Mouse (Mus musculus) MEL (cell line): Measurements from ENCODE around the gene Prickle2. TPM values are rescaled to one million over a fixed set of nuclear protein-coding genes. Genes with fewer than 3 reads are reported as not detected.

Source experiments
- DNase-seq: peaks from one replicate; pipeline ENCODE4 v3.0.0; 2011; ENCODE audit warnings: low read depth, low spot score
- H3K27ac ChIP-seq: 2 replicates; pipeline ENCODE4 v1.5.1; 2012; ENCODE audit warnings: low read depth, mild to moderate bottlenecking, control low read depth, low read length, moderate library complexity; ENCODE audit not compliant: control insufficient read depth
- H3K27me3 ChIP-seq, 2 experiments: fragments of 150-350 bp in 1 of 2; sonication (generic) in 1 of 2; 2 replicates each; pipeline ENCODE4 v1.6.1; 2012; ENCODE audit warnings: low read length in 2 of 2, mild to moderate bottlenecking in 2 of 2, improper control_type of control experiment in 1 of 2, moderate library complexity in 1 of 2; ENCODE audit not compliant: insufficient read depth in 2 of 2, control insufficient read depth in 1 of 2
- H3K36me3 ChIP-seq, 2 experiments: 2 replicates each; pipeline ENCODE4 v1.6.1; 2012 to 2014; ENCODE audit warnings: low read length in 2 of 2, improper control_type of control experiment in 1 of 2, inconsistent platforms in 1 of 2, mild to moderate bottlenecking in 1 of 2; ENCODE audit not compliant: insufficient read depth in 2 of 2, control insufficient read depth in 1 of 2
- H3K4me1 ChIP-seq, 2 experiments: fragments of 150-350 bp in 1 of 2; sonication (generic) in 1 of 2; 2 replicates each; pipeline ENCODE4 v1.6.1; 2012; ENCODE audit warnings: low read length in 2 of 2, improper control_type of control experiment in 1 of 2, mild to moderate bottlenecking in 1 of 2; ENCODE audit not compliant: insufficient read depth in 2 of 2, control insufficient read depth in 1 of 2
- H3K4me3 ChIP-seq, 2 experiments: fragments of 150-350 bp in 1 of 2; sonication (generic) in 1 of 2; 2 replicates each; pipeline ENCODE4 v1.5.1; 2012; ENCODE audit warnings: low read depth in 2 of 2, low read length in 2 of 2, mild to moderate bottlenecking in 2 of 2, moderate library complexity in 2 of 2, control low read depth in 1 of 2, improper control_type of control experiment in 1 of 2; ENCODE audit not compliant: control insufficient read depth in 1 of 2, insufficient read depth in 1 of 2
- H3K79me2 ChIP-seq: 2 replicates; pipeline ENCODE4 v1.6.1; 2012; ENCODE audit warnings: mild to moderate bottlenecking, low read length, moderate library complexity; ENCODE audit not compliant: control insufficient read depth, poor library complexity, insufficient read depth
- H3K9ac ChIP-seq: 2 replicates; pipeline ENCODE4 v1.6.1; 2012; ENCODE audit warnings: low read depth, mild to moderate bottlenecking, control low read depth, low read length, moderate library complexity; ENCODE audit not compliant: control insufficient read depth, poor library complexity, severe bottlenecking
- H3K9me3 ChIP-seq: fragments of 150-350 bp; sonication (generic); replicated peaks from 2 replicates; pipeline ENCODE4 v1.6.1; 2012; ENCODE audit warnings: mild to moderate bottlenecking, low read length, improper control_type of control experiment, moderate library complexity; ENCODE audit not compliant: insufficient read depth
- BHLHE40 ChIP-seq: IDR thresholded peaks from 2 replicates; pipeline ENCODE4 v1.6.1; 2012; ENCODE audit warnings: low read depth, mild to moderate bottlenecking, inconsistent platforms, low read length, improper control_type of control experiment, borderline replicate concordance
- CHD2 ChIP-seq: IDR thresholded peaks from 2 replicates; pipeline ENCODE4 v1.6.1; 2011; ENCODE audit warnings: low read length, improper control_type of control experiment
- ELF1 ChIP-seq: IDR thresholded peaks from 2 replicates; pipeline ENCODE4 v1.6.1; 2014; ENCODE audit warnings: low read depth, mild to moderate bottlenecking, inconsistent platforms, low read length, improper control_type of control experiment, moderate library complexity
- EP300 ChIP-seq, 2 experiments: IDR thresholded peaks; 2 replicates each; pipeline ENCODE4 v1.6.1; 2011; ENCODE audit warnings: improper control_type of control experiment in 2 of 2, low read length in 2 of 2, low read depth in 1 of 2, mild to moderate bottlenecking in 1 of 2
- HCFC1 ChIP-seq: IDR thresholded peaks from 2 replicates; pipeline ENCODE4 v1.6.1; 2012; ENCODE audit warnings: low read depth, mild to moderate bottlenecking, inconsistent platforms, low read length, improper control_type of control experiment, moderate library complexity
- KAT2A ChIP-seq: conservative IDR thresholded peaks from 2 replicates; pipeline ENCODE4 v1.6.1; 2012; ENCODE audit warnings: low read depth, low read length, improper control_type of control experiment, inconsistent platforms
- MAZ ChIP-seq: IDR thresholded peaks from 2 replicates; pipeline ENCODE4 v1.6.1; 2012; ENCODE audit warnings: low read depth, mild to moderate bottlenecking, inconsistent platforms, low read length, improper control_type of control experiment
- MEF2A ChIP-seq: IDR thresholded peaks from 2 replicates; pipeline ENCODE4 v1.6.1; 2014; ENCODE audit warnings: low read depth, mild to moderate bottlenecking, inconsistent platforms, low read length, improper control_type of control experiment; ENCODE audit not compliant: poor library complexity, insufficient replicate concordance, severe bottlenecking; ENCODE audit errors: extremely low read depth
- MXI1 ChIP-seq: IDR thresholded peaks from 2 replicates; pipeline ENCODE4 v1.6.1; 2011; ENCODE audit warnings: mild to moderate bottlenecking, low read depth, low read length, improper control_type of control experiment
- MYB ChIP-seq: IDR thresholded peaks from 2 replicates; pipeline ENCODE4 v1.6.1; 2011; ENCODE audit warnings: mild to moderate bottlenecking, low read depth, low read length, improper control_type of control experiment
- MYC ChIP-seq: IDR thresholded peaks from 2 replicates; pipeline ENCODE4 v1.6.1; 2011; ENCODE audit warnings: low read depth, mild to moderate bottlenecking, low read length, improper control_type of control experiment, moderate library complexity
- NRF1 ChIP-seq: IDR thresholded peaks from 2 replicates; pipeline ENCODE4 v1.6.1; 2014; ENCODE audit warnings: low read depth, mild to moderate bottlenecking, inconsistent platforms, low read length, improper control_type of control experiment, moderate library complexity; ENCODE audit not compliant: poor library complexity, insufficient read depth, severe bottlenecking
- POLR2A ChIP-seq, 2 experiments: IDR thresholded peaks; 2 replicates each; pipeline ENCODE4 v1.6.1; 2011 to 2012; ENCODE audit warnings: low read length in 2 of 2, mild to moderate bottlenecking in 2 of 2, control low read depth in 1 of 2, improper control_type of control experiment in 1 of 2, low read depth in 1 of 2, moderate library complexity in 1 of 2; ENCODE audit not compliant: control insufficient read depth in 1 of 2, insufficient read depth in 1 of 2, poor library complexity in 1 of 2
- POLR2AphosphoS2 ChIP-seq: IDR thresholded peaks from 2 replicates; pipeline ENCODE4 v1.6.1; 2011; ENCODE audit warnings: low read length, improper control_type of control experiment
- RAD21 ChIP-seq: IDR thresholded peaks from 2 replicates; pipeline ENCODE4 v1.6.1; 2011; ENCODE audit warnings: mild to moderate bottlenecking, low read depth, low read length, improper control_type of control experiment
- SMC3 ChIP-seq: IDR thresholded peaks from 2 replicates; pipeline ENCODE4 v1.6.1; 2011; ENCODE audit warnings: low read depth, low read length, improper control_type of control experiment
- TAL1 ChIP-seq: IDR thresholded peaks from 2 replicates; pipeline ENCODE4 v1.6.1; 2012; ENCODE audit warnings: mild to moderate bottlenecking, inconsistent platforms, low read length, moderate library complexity, mixed read lengths
- TBP ChIP-seq: IDR thresholded peaks from 2 replicates; pipeline ENCODE4 v1.8.0; 2011; ENCODE audit warnings: low read depth, low read length, improper control_type of control experiment
- TCF12 ChIP-seq: IDR thresholded peaks from 2 replicates; pipeline ENCODE4 v1.6.1; 2014; ENCODE audit warnings: low read depth, mild to moderate bottlenecking, inconsistent platforms, low read length, improper control_type of control experiment, moderate library complexity
- USF1 ChIP-seq: IDR thresholded peaks from 2 replicates; pipeline ENCODE4 v1.6.1; 2014; ENCODE audit warnings: low read depth, mild to moderate bottlenecking, inconsistent platforms, low read length, improper control_type of control experiment, moderate library complexity
- USF2 ChIP-seq, 2 experiments: IDR thresholded peaks; 2 replicates each; pipeline ENCODE4 v1.6.1; 2011 to 2012; ENCODE audit warnings: improper control_type of control experiment in 2 of 2, low read length in 2 of 2, borderline replicate concordance in 1 of 2, inconsistent platforms in 1 of 2, low read depth in 1 of 2, mild to moderate bottlenecking in 1 of 2; ENCODE audit not compliant: insufficient read depth in 1 of 2
- ZC3H11A ChIP-seq: IDR thresholded peaks from 2 replicates; pipeline ENCODE4 v1.6.1; 2012; ENCODE audit warnings: low read depth, mild to moderate bottlenecking, inconsistent platforms, low read length, improper control_type of control experiment
- ZKSCAN1 ChIP-seq: IDR thresholded peaks from 2 replicates; pipeline ENCODE4 v1.6.1; 2012; ENCODE audit warnings: low read depth, mild to moderate bottlenecking, inconsistent platforms, low read length, improper control_type of control experiment, moderate library complexity
- ZMIZ1 ChIP-seq: IDR thresholded peaks from 2 replicates; pipeline ENCODE4 v1.6.1; 2012; ENCODE audit warnings: low read depth, mild to moderate bottlenecking, inconsistent platforms, low read length, improper control_type of control experiment, moderate library complexity
- polyA plus RNA-seq, 2 experiments: library from polyadenylated mRNA; stranded (reverse) in 1 of 2; unstranded in 1 of 2; fragments of >175 nt in 1 of 2; fragments of >200 nt in 1 of 2; gene quantifications; 2 replicates each; pipeline versions ENCODE4 v1.2.1 to v1.2.4; 2012; ENCODE audit warnings: low replicate concordance in 2 of 2, low read depth in 1 of 2; ENCODE audit not compliant: insufficient read length in 2 of 2, insufficient read depth in 1 of 2, missing spikeins in 1 of 2
- total RNA-seq: library from RNA; depleted of rRNA; stranded (reverse); fragments of 300-350 nt; gene quantifications from 2 replicates; pipeline ENCODE4 v1.2.3, GENCODE M21; 2012

Gene Prickle2
- total and polyA plus RNA-seq, 3 experiments = not detected

DNA sequence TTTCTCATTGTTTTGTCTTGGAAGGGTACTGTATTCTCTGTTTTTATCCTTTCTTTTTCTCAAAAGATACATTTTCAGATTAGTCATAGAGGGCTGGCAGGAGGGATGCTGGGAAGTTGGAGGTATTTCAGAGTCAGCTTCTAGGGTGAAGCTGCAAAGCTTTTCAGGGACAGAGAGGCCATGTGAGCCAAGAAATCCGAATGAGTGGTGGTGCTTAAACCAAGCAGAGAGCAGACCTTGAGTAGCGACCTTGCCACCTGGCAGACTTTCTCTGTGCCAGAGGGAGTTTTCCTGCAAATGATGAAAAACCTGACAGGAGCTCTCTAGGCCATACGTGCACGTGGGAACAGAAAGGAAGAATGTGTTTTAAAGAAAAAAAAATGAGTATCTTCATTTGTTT lies 130.7 kb downstream of the Prickle2 start:
- H3K4me3 ChIP-seq = no peak overlapping the region
- H3K4me1 ChIP-seq = no peaks in the 10 kb centered on the region
- no peaks in the 10 kb centered on the region for H3K27me3 ChIP-seq
- H3K79me2 ChIP-seq = no peaks in the 10 kb centered on the region
- TF ChIP-seq BHLHE40 (no peak), TBP (no peak), SMC3 (no peak), EP300 (IDR thresholded peaks at IDR 0.05; ENCODE audit: low read depth in 1 of 2, low read length in 2 of 2) (no peak), ZKSCAN1 (no peak), KAT2A (no peak), NRF1 (no peak), TCF12 (no peak), POLR2A (IDR thresholded peaks at IDR 0.05; ENCODE audit: control insufficient read depth in 1 of 2, insufficient read depth in 1 of 2, low read depth in 1 of 2, low read length in 2 of 2, poor library complexity in 1 of 2) (no peak), ZC3H11A (no peak), HCFC1 (no peak), USF1 (no peak), POLR2AphosphoS2 (no peak), MYC (no peak), USF2 (IDR thresholded peaks at IDR 0.05; ENCODE audit: borderline replicate concordance in 1 of 2, insufficient read depth in 1 of 2, low read depth in 1 of 2, low read length in 2 of 2) (no peak), TAL1 (no peak), CHD2 (no peak), RAD21 (no peak), MAZ (no peak), MYB (no peak)
- H3K9me3 ChIP-seq = no peaks in the 10 kb centered on the region
- no peaks in the 10 kb centered on the region for H3K36me3 ChIP-seq
- no peak overlapping the region for H3K27ac ChIP-seq
- DNase-seq = no peak
- no peak overlapping the region for H3K9ac ChIP-seq

GRCm38 (mm10) chr6:92572139-92572538 lies 133.8 kb downstream of the Prickle2 start:
- no peak overlapping the region for H3K4me3 ChIP-seq
- no peak for TF ChIP-seq ELF1
- no peak for TF ChIP-seq SMC3
- no peak for TF ChIP-seq POLR2A (IDR thresholded peaks at IDR 0.05; ENCODE audit: control insufficient read depth in 1 of 2, insufficient read depth in 1 of 2, low read depth in 1 of 2, low read length in 2 of 2, poor library complexity in 1 of 2)
- TF ChIP-seq ZMIZ1 = no peak
- TF ChIP-seq MXI1 = no peak
- no peak for TF ChIP-seq MEF2A
- TF ChIP-seq, all 39 proteins: peak for 0
- Histone ChIP-seq H3K27me3 (no peaks in the 10 kb centered on the region), H3K27ac (no peak overlapping the region), H3K4me1 (no peaks in the 10 kb centered on the region), H3K9ac (no peak overlapping the region), H3K79me2 (no peaks in the 10 kb centered on the region), H3K9me3 (no peaks in the 10 kb centered on the region), H3K36me3 (no peaks in the 10 kb centered on the region)
- no peak for DNase-seq
